Mouse (Mus musculus): ENCODE measurements around the gene Rgcc. TPM values are rescaled to one million over a fixed set of nuclear protein-coding genes. Genes with fewer than 3 reads are reported as not detected.

Gene Rgcc
- polyA plus RNA-seq, 1 experiment: 325 TPM

DNA sequence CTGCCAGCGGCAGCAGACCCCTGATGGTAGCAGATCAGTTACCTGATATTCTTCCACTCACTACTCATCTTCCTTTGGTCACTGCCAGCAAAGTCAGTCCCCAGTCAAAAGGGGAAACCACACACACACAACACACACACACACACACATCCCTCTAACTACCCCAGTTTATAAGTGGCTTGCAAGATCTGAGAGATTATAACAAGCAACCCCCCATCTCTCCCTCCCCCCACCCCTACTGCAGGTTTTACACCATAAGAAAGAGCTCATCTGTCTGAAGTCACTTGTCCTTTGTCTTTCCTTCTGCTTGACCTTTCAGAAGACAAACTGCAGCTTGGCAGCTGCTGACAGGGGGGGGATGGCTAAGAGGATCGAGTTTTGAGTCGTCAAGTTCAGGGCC, 26.0 kb downstream of the Rgcc start:
- Histone ChIP-seq H3K27ac (replicated peaks; ENCODE audit: low read depth, low read length) (peak overlapping the region; percentile 65), H3K4me3 (ENCODE audit: insufficient read depth, low read depth, low read length) (no peak overlapping the region)

DNA sequence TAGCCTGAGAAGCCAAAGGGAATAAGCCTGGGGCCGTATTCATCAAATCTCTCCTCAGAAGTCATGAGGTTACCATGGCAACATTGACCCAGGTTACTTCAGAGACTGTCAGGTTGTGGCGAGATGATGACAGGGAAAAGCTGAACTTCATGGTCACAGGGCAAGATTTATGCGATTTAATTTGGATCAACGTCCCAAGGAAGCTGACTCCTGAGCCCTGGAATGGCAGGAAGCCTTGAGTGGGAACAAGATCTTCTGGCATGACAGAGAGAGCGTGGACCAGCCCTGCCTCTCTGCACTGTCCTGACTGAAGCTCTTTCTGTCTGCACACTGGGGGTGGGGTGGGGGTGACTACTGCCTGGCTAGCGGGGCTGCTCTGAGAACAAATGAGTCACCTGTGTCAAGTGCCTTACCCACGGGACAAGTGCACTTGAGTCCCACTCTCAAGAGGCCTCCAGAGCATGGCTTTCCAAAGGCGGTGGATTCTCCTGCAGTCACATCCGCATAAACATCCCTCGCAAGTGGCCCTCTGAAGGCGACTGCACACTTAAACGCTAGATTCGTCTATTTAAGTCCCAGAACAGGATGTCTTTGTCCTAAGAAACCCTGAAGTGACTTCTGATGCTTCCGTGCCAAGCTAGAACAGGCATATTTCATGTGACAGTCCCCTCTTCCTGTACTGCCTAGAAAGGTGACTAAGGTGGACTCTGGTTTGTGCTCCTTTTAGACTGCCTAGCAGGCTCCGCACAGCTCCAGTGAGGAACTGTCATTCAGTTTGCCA, 27.6 kb downstream of the Rgcc start:
- Histone ChIP-seq H3K27ac (replicated peaks; ENCODE audit: low read depth, low read length) (peak overlapping the region; percentile 85), H3K4me3 (ENCODE audit: insufficient read depth, low read depth, low read length) (no peak overlapping the region), H3K4me1 (ENCODE audit: control insufficient read depth, insufficient read depth, insufficient read length, low read length) (peaks cover 61% of the 10 kb centered on the region)

More for the DNA sequence above, 26.0 kb downstream of the Rgcc start:
- H3K4me1 ChIP-seq (ENCODE audit: control insufficient read depth, insufficient read depth, insufficient read length, low read length): peaks cover 61% of the 10 kb centered on the region

DNA sequence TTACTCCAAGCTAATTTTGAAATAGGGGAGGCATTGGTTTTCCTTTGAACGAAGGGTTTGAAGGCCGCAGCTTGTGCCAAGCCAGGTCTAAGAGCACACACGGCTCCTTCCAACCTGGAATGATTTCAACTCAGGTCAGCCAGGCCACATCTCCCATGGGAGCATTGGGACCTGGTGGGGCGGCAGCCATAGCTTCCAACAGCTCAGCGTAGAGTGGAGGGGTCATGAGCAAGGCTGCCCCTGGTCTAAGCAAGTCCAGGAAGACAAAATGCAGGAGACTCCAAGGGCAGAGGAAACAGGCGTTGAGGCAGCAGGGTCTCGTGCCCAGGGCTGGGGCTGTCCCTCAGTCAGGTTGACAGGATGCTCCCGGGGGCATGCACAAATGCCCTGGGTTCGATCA, 28.5 kb downstream of the Rgcc start:
- Histone ChIP-seq H3K4me1 (ENCODE audit: control insufficient read depth, insufficient read depth, insufficient read length, low read length) (peaks cover 57% of the 10 kb centered on the region), H3K27ac (replicated peaks; ENCODE audit: low read depth, low read length) (peak overlapping the region; percentile 85), H3K4me3 (ENCODE audit: insufficient read depth, low read depth, low read length) (no peak overlapping the region)

DNA sequence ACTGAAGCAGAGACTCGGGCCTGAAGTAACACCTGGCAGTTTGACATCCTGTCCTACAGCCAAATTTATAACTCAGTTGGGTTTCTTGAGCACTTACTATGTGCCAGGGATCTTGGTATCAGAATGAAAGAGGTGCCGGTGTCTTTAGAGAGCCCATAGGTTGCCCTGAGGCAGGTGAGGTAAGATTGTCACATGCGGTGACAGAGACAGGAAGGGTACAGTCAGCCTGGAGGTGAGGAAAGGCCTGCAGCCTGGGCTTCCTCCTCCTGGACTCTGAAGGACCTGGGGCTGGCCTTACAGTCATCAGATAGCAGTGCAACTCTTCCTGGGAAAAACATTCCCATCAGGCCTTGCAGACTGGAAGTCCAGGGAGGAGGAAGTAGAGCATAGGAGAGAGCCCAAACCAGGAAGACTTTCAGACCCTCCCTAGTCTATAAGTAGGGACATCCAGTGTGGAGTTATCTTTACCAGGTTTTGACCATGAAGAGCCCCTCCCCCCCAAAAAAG, 29.2 kb downstream of the Rgcc start:
- Histone ChIP-seq H3K4me1 (ENCODE audit: control insufficient read depth, insufficient read depth, insufficient read length, low read length) (peaks cover 54% of the 10 kb centered on the region), H3K4me3 (ENCODE audit: insufficient read depth, low read depth, low read length) (no peak overlapping the region), H3K27ac (replicated peaks; ENCODE audit: low read depth, low read length) (peak overlapping the region; percentile 86)

DNA sequence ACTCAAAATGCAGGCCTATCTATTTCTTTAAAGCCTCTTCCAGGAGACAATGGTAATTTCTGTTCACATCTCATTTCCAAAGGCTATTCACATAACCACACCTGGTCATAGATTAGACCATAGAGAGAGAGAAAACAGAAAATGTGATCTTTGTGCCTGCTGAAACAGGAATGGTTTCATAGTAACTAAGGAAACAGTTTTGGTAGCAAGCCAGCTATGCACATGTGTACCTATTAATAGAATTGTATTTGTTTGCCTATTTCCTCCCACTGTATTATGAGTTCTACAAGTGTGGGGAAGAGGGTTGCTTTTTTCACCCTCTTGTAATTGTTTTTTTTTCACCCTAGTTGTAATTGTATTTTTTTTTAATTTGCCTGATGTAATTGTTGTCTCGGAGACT, 31.9 kb downstream of the Rgcc start:
- Histone ChIP-seq H3K4me3 (ENCODE audit: insufficient read depth, low read depth, low read length) (no peak overlapping the region), H3K27ac (replicated peaks; ENCODE audit: low read depth, low read length) (peak overlapping the region; percentile 96)

DNA sequence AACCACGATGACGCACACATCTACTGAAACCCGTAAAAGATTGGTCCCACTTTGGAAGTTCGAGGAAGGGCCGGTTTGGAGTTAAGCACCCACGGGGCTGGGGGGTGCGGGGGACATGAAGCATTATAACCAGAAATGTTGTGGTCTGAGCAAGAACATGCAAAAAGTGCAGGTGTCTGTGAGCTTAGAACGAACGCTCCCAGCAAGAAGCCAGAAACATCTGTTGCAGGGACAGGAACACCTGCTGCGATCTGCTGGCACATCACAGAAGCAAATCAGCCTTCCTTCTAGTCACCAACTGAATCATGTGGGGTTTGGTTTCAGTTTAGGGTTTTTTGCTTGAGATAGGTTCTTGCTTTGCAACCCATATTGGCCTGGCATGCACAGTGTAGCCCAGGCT, 33.6 kb downstream of the Rgcc start:
- Histone ChIP-seq H3K4me3 (ENCODE audit: insufficient read depth, low read depth, low read length) (no peak overlapping the region), H3K27ac (replicated peaks; ENCODE audit: low read depth, low read length) (peak overlapping the region; percentile 92), H3K4me1 (ENCODE audit: control insufficient read depth, insufficient read depth, insufficient read length, low read length) (peaks cover 34% of the 10 kb centered on the region)

More for the DNA sequence above, 31.9 kb downstream of the Rgcc start:
- peaks cover 46% of the 10 kb centered on the region for H3K4me1 ChIP-seq (ENCODE audit: control insufficient read depth, insufficient read depth, insufficient read length, low read length)

DNA sequence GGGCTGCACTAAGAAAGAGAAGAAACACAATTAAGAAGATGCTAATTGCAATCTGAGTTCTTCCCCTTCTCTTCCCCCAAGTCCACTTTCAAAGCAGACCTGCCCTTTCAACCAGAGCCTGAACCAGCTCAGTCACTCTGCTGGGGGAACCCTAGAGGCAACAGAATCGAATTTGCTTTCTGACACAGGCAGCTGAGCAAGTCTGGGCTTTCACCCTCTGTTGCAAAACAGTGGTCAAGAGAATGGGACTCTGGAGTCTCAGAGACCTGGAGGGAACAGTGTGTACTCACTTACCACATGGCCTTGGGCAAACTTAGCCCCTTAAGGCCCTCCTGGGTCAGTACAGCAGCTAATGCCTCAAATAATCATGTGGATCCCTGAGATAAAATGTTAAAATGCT, 34.1 kb downstream of the Rgcc start:
- H3K27ac ChIP-seq (replicated peaks; ENCODE audit: low read depth, low read length): peak overlapping the region; percentile 92
- peaks cover 32% of the 10 kb centered on the region for H3K4me1 ChIP-seq (ENCODE audit: control insufficient read depth, insufficient read depth, insufficient read length, low read length)
- H3K4me3 ChIP-seq (ENCODE audit: insufficient read depth, low read depth, low read length): no peak overlapping the region

DNA sequence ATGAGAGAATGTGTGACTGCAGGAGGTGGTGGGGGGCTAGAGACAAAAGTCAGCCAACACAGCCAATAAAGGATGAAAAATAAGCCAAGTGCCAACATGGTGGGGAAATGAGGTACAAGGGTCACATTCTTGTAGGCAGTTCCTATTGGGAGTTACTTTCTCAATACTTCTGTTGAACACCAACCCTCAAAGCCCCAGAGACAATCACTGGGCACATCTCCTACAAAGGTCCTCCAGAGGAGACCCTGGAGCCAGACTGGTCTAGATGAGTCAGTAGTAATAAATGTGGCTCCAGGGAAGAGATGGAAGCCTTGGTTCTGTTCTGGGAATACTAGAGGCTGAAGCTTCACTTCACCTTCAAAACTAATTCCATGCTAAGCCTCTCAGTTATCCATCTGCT, 35.0 kb downstream of the Rgcc start:
- peaks cover 23% of the 10 kb centered on the region for H3K4me1 ChIP-seq (ENCODE audit: control insufficient read depth, insufficient read depth, insufficient read length, low read length)
- H3K27ac ChIP-seq (replicated peaks; ENCODE audit: low read depth, low read length): peak overlapping the region; percentile 92
- H3K4me3 ChIP-seq (ENCODE audit: insufficient read depth, low read depth, low read length): no peak overlapping the region

DNA sequence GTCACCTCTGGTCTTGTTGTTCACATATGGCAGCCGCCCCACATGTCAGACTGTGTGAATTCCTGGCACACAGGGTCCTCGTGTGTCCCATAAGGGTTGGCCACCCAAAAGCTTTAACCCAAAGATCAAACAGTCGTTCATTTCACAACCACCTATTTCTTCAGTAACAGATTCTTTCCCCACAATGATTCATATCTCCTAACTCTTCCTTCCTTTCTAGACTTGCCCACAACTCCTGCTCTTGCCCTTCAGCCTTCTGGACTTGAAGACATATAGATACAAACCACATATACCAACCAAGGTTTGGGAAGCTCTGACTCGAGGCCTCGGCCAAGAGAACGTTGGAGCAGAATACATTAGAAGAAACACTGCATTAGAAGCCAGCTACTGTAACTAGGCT, 35.7 kb downstream of the Rgcc start:
- Histone ChIP-seq H3K4me3 (ENCODE audit: insufficient read depth, low read depth, low read length) (no peak overlapping the region), H3K27ac (replicated peaks; ENCODE audit: low read depth, low read length) (peak overlapping the region; percentile 92), H3K4me1 (ENCODE audit: control insufficient read depth, insufficient read depth, insufficient read length, low read length) (peaks cover 21% of the 10 kb centered on the region)

DNA sequence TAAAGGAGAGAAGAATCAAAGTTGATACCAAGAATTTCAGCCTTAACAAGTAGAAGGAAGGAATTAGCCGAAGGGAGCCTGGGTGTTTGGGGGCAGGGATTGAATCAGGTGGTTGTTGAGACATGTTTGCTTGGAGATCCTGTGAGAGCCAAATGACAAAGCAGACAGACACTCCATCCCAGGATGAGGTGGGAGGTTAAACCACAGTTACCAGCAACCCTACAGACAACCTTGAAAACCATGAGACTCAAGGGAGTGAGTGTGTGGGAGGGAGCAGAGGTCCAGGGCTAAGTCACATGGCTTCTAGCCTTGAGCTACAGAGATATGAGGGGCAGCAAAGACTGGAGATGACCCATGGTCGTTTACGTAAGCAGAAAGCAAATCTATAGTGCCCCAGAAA, 38.1 kb downstream of the Rgcc start:
- peak overlapping the region; percentile 42 for H3K27ac ChIP-seq (replicated peaks; ENCODE audit: low read depth, low read length)
- H3K4me1 ChIP-seq (ENCODE audit: control insufficient read depth, insufficient read depth, insufficient read length, low read length): peaks cover 9% of the 10 kb centered on the region
- no peak overlapping the region for H3K4me3 ChIP-seq (ENCODE audit: insufficient read depth, low read depth, low read length)

DNA sequence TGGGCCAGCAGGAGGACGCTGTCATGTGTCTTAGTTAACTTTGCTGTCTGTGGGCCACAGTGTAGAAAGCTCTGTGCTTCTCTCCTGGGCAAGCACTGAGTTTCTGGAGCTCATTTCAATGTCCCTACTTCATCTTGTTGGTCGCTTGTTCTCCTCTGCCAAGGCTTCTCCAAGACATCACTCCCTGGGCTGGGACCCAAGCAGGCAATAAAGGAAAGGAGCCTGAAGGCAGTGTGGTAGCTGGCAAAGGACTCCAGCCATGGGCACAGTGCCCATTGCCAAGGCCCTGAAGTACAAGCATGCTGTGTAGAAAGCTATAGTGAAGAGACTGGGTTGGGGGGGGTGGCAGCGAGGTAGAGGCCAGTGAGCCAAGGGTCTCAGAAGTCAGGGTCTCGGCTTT, 38.8 kb downstream of the Rgcc start:
- peaks cover 7% of the 10 kb centered on the region for H3K4me1 ChIP-seq (ENCODE audit: control insufficient read depth, insufficient read depth, insufficient read length, low read length)
- H3K4me3 ChIP-seq (ENCODE audit: insufficient read depth, low read depth, low read length): no peak overlapping the region
- H3K27ac ChIP-seq (replicated peaks; ENCODE audit: low read depth, low read length): peak overlapping the region; percentile 48

DNA sequence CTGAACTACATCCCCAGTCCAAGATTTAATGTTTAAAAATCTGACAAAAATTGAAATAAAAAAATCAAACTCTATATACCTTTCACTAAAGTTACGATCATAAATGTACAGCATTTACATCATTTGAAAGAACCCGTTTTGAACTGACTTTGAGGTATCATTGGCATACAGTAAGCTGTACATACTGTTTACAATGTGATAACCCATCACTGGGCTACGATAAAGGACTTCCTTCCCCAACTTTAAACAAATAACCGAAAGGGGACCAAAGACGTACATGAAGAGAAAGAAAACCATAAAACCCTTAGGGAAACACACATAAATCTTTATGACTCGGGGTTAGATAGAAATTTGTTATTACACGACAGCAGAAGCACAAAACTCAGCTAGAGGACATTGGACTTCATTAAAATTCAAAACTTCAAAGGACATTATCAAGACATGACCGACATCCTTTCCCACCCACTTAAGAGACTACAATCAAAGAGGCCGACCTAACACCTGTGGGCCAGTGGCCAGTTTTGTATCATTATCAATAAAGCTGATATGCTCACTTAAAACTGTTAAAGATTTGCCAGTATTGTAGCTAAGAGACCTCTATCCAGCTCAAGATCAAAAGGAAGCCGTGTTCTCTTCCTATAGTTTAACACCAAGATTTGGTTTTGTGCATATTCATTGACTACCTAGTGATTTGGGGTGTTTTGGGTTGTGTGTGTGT, 42.2 kb downstream of the Rgcc start:
- H3K27ac ChIP-seq (replicated peaks; ENCODE audit: low read depth, low read length): no peak overlapping the region
- no peak overlapping the region for H3K4me3 ChIP-seq (ENCODE audit: insufficient read depth, low read depth, low read length)
- H3K4me1 ChIP-seq (ENCODE audit: control insufficient read depth, insufficient read depth, insufficient read length, low read length): peaks cover 10% of the 10 kb centered on the region

DNA sequence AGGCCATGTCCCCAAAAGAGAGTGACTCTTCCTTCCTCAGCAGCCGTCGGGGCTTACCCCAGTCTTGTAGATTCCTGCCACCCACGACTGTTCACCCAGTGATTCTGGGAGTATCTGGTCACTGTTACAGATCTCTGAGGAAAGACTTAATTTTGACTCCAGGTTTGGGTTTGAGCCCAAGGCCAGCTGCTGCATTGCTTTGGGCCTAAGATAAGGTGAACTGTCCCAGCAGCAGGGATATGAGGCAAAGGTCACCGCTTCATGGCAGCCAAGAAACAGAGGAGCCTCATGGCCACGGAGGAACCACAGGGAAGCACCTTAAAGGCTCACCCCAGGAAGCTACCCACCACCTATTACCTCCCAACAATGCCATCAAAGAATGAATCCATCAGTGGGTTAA, 44.8 kb downstream of the Rgcc start:
- Histone ChIP-seq H3K4me1 (ENCODE audit: control insufficient read depth, insufficient read depth, insufficient read length, low read length) (peaks cover 10% of the 10 kb centered on the region), H3K27ac (replicated peaks; ENCODE audit: low read depth, low read length) (peak overlapping the region; percentile 45), H3K4me3 (ENCODE audit: insufficient read depth, low read depth, low read length) (no peak overlapping the region)

DNA sequence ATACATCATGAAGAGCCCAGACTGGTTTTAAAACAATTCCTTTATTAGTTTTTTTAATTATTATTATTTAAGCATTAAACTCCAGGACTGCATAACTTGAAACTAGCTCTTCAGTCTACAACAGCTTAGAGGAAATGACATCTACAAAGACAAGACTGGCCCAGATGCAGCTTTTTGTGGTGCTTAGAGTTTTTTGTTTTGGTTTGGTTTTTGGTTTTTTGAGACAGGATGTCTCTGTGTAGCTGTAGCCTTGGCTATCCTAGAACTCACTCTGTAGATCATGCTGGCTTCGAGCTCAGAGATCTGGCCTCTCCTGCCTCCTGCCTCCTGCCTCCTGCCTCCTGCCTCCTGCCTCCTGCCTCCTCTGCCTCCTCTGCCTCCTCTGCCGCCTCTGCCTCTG, 45.7 kb downstream of the Rgcc start:
- H3K27ac ChIP-seq (replicated peaks; ENCODE audit: low read depth, low read length): no peak overlapping the region
- H3K4me1 ChIP-seq (ENCODE audit: control insufficient read depth, insufficient read depth, insufficient read length, low read length): peaks cover 10% of the 10 kb centered on the region

DNA sequence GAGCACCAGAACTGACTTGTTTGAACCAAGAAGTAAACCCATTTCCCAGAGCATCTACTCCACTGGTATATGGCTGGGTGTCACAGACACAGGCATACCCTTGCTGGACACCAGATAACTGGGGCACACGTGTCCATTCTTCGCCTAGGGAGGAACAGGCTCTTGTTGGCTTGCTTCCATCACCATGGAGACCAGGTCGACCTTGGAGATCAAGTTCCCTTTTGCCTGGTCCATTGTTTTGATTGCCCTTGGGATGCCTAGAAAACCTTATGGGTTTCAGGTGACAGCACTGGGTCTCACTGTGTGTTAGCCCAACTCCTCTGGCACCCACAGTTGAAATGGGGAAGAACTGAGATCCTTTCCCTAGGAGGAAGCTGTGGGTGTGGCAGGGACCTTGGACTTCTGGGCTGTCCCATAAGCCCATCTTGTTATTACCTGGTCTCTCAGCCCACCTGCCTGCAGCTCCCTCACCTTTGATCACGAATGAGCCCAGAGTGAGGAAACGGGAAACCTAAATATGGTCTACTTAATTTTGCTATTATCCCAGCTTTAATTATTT, 49.6 kb downstream of the Rgcc start:
- H3K4me1 ChIP-seq (ENCODE audit: control insufficient read depth, insufficient read depth, insufficient read length, low read length): peaks cover 4% of the 10 kb centered on the region
- H3K27ac ChIP-seq (replicated peaks; ENCODE audit: low read depth, low read length): no peak overlapping the region
- H3K4me3 ChIP-seq (ENCODE audit: insufficient read depth, low read depth, low read length): no peak overlapping the region

More for the DNA sequence above, 45.7 kb downstream of the Rgcc start:
- no peak overlapping the region for H3K4me3 ChIP-seq (ENCODE audit: insufficient read depth, low read depth, low read length)
